Mouse (Mus musculus) liver, postnatal 0 days (tissue): Measurements from ENCODE around the gene Dnajc7.

ENCODE experiments used
- CTCF ChIP-seq: sonication (generic); IDR thresholded peaks from 2 replicates; pipeline ENCODE4 v1.5.1; 2016; ENCODE audit warnings: antibody characterized with exemption, low read depth
- EP300 ChIP-seq: IDR thresholded peaks from 2 replicates; pipeline ENCODE4 v1.6.1; 2016; ENCODE audit warnings: antibody characterized with exemption, low read depth, mild to moderate bottlenecking

GRCm38 (mm10) chr11:100618761-100619484 is 1.0 kb downstream of the Dnajc7 start, which contains the start of gene Nkiras2:
- TF ChIP-seq EP300 (no peak), CTCF (no peak)
